Mouse (Mus musculus) lung, postnatal 0 days (tissue): ENCODE measurements around the gene Cstad. TPM values are rescaled to one million over a fixed set of nuclear protein-coding genes. Genes with fewer than 3 reads are reported as not detected.

Source experiments
- ATAC-seq: fragments of 200-750 bp; cut with Nextera tagmentation; 2 replicates; pipeline ENCODE4 v1.8.0; 2017; ENCODE audit warnings: moderate library complexity
- DNase-seq: peaks from one replicate; pipeline ENCODE4 v3.0.0-alpha.2; 2016; ENCODE audit warnings: low spot score
- H3K27ac ChIP-seq: fragments of 300-500 bp; sonication (generic); 2 replicates; pipeline ENCODE4 v1.5.1; 2014; ENCODE audit warnings: antibody characterized with exemption, mild to moderate bottlenecking, low read length, mixed read lengths
- H3K27me3 ChIP-seq: fragments of 300-500 bp; sonication (generic); replicated peaks from 2 replicates; pipeline ENCODE4 v1.6.1; 2014; ENCODE audit warnings: low read length, mixed read lengths; ENCODE audit not compliant: insufficient read depth
- H3K36me3 ChIP-seq: fragments of 300-500 bp; sonication (generic); 2 replicates; pipeline ENCODE4 v1.6.1; 2014; ENCODE audit warnings: low read length, mixed read lengths; ENCODE audit not compliant: insufficient read depth
- H3K4me1 ChIP-seq: fragments of 300-500 bp; sonication (generic); 2 replicates; pipeline ENCODE4 v1.6.1; 2014; ENCODE audit warnings: antibody characterized with exemption, low read depth, low read length, mixed read lengths; ENCODE audit not compliant: insufficient read depth
- H3K4me2 ChIP-seq: fragments of 300-500 bp; sonication (generic); replicated peaks from 2 replicates; pipeline ENCODE4 v1.6.1; 2014; ENCODE audit warnings: low read depth, mild to moderate bottlenecking, low read length, moderate library complexity, mixed read lengths
- H3K4me3 ChIP-seq: fragments of 300-500 bp; sonication (generic); 2 replicates; pipeline ENCODE4 v1.5.1; 2014; ENCODE audit warnings: low read depth, low read length
- H3K9ac ChIP-seq: fragments of 300-500 bp; sonication (generic); replicated peaks from 2 replicates; pipeline ENCODE4 v1.6.1; 2014; ENCODE audit warnings: low read depth, mild to moderate bottlenecking
- H3K9me3 ChIP-seq: fragments of 300-500 bp; sonication (generic); 2 replicates; pipeline ENCODE4 v1.6.1; 2016; ENCODE audit warnings: low read length, mixed read lengths
- CTCF ChIP-seq: IDR thresholded peaks from 2 replicates; pipeline ENCODE4 v1.5.1; 2016; ENCODE audit warnings: antibody characterized with exemption, mild to moderate bottlenecking
- EP300 ChIP-seq: IDR thresholded peaks from 2 replicates; pipeline ENCODE4 v1.6.1; 2016; ENCODE audit warnings: antibody characterized with exemption, mild to moderate bottlenecking, control low read depth
- WGBS: fragments of 180-500 bp; shearing (Covaris S2); extraction: QIAGEN DNeasy Blood & Tissue Kit; methylation state at CpG from one replicate; pipeline ENCODE4 v1.1.7; 2014; 5-methylcytosine and 5-hydroxymethylcytosine counted together
- polyA plus RNA-seq: library from polyadenylated mRNA; unstranded; fragments of >200 nt; fragmentation: Nextera tagmentation; extraction: Ambion mirVana; gene quantifications from 2 replicates; pipeline ENCODE4 v1.2.1, GENCODE M21; 2015

Gene Cstad
- polyA plus RNA-seq = 1.9 and 2.3 TPM in 2 replicates

DNA sequence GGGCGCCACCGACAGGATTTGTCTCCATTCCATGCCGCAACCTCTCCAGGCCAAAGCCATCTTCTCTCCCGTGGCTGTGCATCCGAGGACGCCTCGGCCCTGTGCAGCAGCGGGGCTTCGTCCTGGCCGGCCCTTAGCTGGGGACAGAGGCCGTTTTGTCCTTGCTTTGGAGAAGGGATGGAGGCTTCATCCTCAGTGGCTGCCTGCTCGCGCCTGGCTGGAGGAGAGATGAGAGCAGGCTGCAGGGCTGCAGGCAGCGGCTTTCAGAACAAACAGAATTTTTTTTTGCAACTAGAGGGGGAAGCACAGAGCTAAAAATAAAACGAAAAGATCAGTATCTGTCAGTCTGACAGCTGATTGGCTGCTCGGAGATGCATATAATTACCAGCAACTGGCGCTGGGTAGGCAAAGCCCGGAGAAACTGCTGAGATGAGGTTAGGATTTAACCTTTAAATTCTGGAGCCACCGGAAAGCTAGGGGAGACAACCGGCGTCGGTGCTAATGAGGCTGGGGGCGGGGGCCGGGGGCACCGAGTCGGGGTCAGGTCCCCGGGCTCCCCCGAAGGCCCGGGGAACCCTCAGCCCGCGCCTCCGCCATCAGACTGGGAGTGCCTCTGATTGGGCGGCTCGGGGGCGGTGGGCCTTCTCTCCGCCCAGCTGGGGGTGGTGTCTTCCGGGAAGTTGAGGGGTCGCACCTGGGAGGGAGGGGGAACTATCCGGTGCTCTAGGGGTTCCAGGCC lies at the start of gene Cstad:
Gene Cstad (plus strand): TSS at position 400 of the 739 bp plus-strand sequence.
- TF ChIP-seq EP300 (no peak), CTCF (peak; percentile 25; the same call in 1 of the 2 replicates)
- WGBS = 1% methylated on average over 38 of the region's 39 CpGs
- Histone ChIP-seq H3K4me1 (peaks cover 12% of the 10 kb centered on the region), H3K9ac (peak within 1 kb of the TSS; percentile 48; the same call in 1 of the 2 replicates), H3K27me3 (no peaks in the 10 kb centered on the region), H3K4me3 (peak within 1 kb of the TSS; percentile 56), H3K27ac (peak within 1 kb of the TSS; percentile 87), H3K36me3 (no peaks in the 10 kb centered on the region), H3K9me3 (no peaks in the 10 kb centered on the region), H3K4me2 (peak within 1 kb of the TSS; percentile 69)
- DNase-seq = peak; percentile 94
- ATAC-seq = peak; percentile 74

DNA sequence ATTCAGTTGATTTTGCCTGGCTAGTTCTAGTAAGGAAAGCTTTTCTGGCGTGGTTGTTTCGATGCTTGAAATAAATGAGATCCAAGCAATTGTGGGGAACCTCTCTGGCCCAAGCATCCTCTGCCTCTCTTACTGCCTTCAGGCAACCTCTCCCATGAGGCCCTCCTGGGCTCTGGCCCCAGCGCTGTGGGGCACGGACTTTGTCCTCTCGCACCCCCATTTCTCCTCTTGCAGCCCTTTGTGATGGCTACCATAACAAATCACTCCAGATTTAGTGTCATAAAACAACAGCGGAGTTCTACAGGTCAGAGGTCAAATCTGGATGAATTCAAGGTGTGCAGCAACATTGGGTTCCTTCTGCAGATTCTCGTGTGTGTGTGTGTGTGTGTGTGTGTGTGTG lies 49.1 kb upstream of the Cstad start:
- 72% methylated on average over 7 of the region's 7 CpGs for WGBS
- no peak overlapping the region for H3K9ac ChIP-seq
- TF ChIP-seq CTCF (no peak), EP300 (no peak)
- peaks cover 10% of the 10 kb centered on the region; the same call in 1 of the 2 replicates for H3K4me1 ChIP-seq
- H3K9me3 ChIP-seq = no peaks in the 10 kb centered on the region
- DNase-seq = no peak
- no peaks in the 10 kb centered on the region for H3K27me3 ChIP-seq
- no peaks in the 10 kb centered on the region for H3K36me3 ChIP-seq
- H3K27ac ChIP-seq = no peak overlapping the region
- no peak overlapping the region for H3K4me2 ChIP-seq
- ATAC-seq = no peak
- H3K4me3 ChIP-seq = no peak overlapping the region

DNA sequence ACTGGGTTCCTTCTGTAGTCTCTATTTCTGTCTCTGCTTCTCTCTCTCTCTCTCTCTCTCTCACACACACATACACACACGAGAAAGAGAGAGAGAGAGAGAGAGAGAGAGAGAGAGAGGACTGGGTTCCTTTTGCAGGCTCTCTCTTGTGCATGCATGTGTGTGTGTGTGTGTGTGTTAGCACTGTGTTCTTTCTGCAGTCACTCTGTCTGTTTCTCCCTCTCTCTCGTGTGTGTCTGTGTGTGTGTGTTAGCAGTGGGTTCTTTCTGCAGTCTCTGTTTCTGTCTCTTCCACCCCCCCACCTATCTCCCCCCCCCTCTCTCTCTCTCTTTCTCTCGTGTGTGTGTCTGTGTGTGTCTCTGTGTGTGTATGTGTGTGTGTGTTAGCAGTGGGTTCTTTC lies 48.6 kb upstream of the Cstad start:
- H3K27me3 ChIP-seq = no peaks in the 10 kb centered on the region
- H3K9ac ChIP-seq = no peak overlapping the region
- no peak overlapping the region for H3K27ac ChIP-seq
- no peak overlapping the region for H3K4me3 ChIP-seq
- DNase-seq (no peak), ATAC-seq (no peak)
- 28% methylated on average over 2 of the region's 3 CpGs for WGBS
- H3K9me3 ChIP-seq = no peaks in the 10 kb centered on the region
- no peak for TF ChIP-seq CTCF
- H3K4me2 ChIP-seq = no peak overlapping the region
- H3K4me1 ChIP-seq = peaks cover 10% of the 10 kb centered on the region; the same call in 1 of the 2 replicates
- no peaks in the 10 kb centered on the region for H3K36me3 ChIP-seq

DNA sequence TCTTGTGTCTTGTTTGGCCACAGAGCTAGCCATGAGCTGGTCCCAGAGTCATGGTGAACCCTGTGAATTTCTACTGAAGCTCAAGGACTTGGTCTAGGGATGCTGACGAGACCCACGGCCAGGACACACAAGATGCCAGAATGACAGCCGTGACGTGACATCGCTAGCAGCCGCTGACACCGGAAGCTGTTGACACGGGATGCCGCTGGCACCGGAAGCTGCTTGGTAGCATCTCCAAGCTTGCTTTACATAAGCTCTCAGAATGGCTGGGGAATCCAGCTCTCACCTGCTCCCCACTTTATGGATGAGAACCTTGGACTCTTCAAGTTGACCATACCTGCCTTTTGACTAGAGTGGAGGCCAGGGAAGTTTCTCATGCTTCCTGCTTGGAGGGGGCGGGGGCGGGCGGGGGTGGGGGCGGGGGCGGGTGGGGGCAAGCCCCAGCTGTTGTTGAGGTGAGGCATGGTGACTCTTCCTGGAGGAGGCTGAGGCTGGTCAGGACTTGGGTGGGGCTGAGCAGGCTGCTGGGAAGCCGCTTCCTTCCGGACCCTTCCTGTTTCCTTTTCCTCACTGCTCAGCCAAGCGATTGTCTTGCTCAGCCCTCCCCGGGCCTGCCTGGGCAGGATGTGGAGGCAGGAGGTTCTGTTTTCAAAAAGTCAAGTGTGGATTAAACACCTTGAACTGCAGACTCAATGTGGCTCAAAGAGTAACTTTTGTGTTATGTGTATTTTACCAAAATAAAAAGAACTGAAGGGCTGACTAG lies 47.2 kb upstream of the Cstad start:
- Histone ChIP-seq H3K4me3 (no peak overlapping the region), H3K27ac (peak overlapping the region; percentile 77), H3K9ac (no peak overlapping the region), H3K27me3 (no peaks in the 10 kb centered on the region), H3K4me2 (no peak overlapping the region), H3K36me3 (no peaks in the 10 kb centered on the region), H3K9me3 (no peaks in the 10 kb centered on the region), H3K4me1 (peaks cover 10% of the 10 kb centered on the region; the same call in 1 of the 2 replicates)
- peak; percentile 73 for DNase-seq
- peak; percentile 80 for ATAC-seq
- WGBS = 36% methylated on average over 19 of the region's 19 CpGs
- TF ChIP-seq CTCF (no peak), EP300 (peak; percentile 82)

DNA sequence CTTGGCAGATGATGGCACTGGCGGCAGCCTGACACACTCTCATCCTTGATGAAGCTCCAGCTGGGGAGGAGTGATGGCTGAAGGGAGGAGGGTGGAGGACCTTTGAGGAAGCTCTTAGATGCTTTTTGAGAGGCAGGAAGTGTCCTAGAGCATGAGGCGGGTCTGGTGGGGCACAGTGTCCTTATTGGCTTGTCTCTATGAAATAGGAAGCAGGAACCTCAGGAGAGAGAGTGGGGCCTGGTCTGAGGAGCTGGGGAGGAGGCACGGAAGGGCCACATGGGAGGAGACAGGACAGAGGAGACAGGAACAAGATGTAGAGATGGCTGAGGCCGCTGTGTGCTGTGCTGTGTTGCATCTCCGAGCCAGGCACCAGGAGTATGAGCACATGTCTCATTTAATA lies 43.3 kb upstream of the Cstad start:
- peak; percentile 23 for DNase-seq
- no peak overlapping the region for H3K27ac ChIP-seq
- no peak for ATAC-seq
- H3K4me1 ChIP-seq = peaks cover 5% of the 10 kb centered on the region; the same call in 1 of the 2 replicates
- H3K9me3 ChIP-seq = no peaks in the 10 kb centered on the region
- H3K4me3 ChIP-seq = no peak overlapping the region
- WGBS = 61% methylated on average over 5 of the region's 5 CpGs
- TF ChIP-seq CTCF = no peak
- TF ChIP-seq EP300 = no peak
- no peak overlapping the region for H3K4me2 ChIP-seq
- H3K9ac ChIP-seq = no peak overlapping the region
- no peaks in the 10 kb centered on the region for H3K36me3 ChIP-seq
- H3K27me3 ChIP-seq = no peaks in the 10 kb centered on the region

DNA sequence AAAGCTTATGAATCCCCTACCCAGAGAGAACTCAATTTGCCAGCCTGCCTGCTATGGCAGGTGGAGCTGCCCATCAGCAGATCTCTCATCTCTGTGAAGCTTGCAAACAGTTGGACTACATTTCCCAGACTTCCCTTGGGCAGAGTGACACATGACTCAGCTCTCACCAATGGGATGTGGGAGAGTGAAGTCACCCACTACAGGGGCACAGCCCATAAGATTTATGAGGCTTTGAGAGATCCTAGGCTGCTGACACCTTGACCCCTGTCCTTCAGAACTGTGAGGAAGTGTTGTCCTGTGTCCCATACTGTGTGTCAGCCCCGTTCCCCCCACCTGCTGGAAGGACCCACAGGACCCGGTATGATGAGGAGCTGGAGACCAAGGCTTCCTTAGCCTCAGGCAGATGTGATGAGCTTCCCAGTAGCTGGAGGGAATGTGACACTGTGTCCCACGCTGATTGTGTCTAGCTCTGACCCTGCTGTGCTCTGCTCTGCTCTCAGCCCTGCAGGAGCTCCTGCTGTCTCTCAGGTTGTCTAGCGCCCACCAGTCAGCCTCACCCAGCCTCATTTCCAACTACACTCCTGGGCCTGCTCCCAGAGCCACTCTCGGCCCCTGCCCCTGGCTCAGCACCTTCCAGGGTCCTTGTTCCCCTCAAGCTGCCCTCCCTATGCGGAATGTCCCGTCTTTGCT lies 40.8 kb upstream of the Cstad start:
- H3K9me3 ChIP-seq = no peaks in the 10 kb centered on the region
- H3K4me3 ChIP-seq = no peak overlapping the region
- no peak overlapping the region for H3K4me2 ChIP-seq
- ATAC-seq = peak; percentile 92
- TF ChIP-seq CTCF (no peak), EP300 (no peak)
- H3K9ac ChIP-seq = no peak overlapping the region
- WGBS = 60% methylated on average over 7 of the region's 7 CpGs
- no peaks in the 10 kb centered on the region for H3K4me1 ChIP-seq
- H3K36me3 ChIP-seq = no peaks in the 10 kb centered on the region
- peak; percentile 80 for DNase-seq
- H3K27me3 ChIP-seq = no peaks in the 10 kb centered on the region
- no peak overlapping the region for H3K27ac ChIP-seq
